Mouse (Mus musculus): Measurements from ENCODE around the gene Klhl3. TPM values are rescaled to one million over a fixed set of nuclear protein-coding genes. Genes with fewer than 3 reads are reported as not detected.
A peak's percentile ranks its signal among the peaks of the same experiment; 100 is the strongest.

Gene Klhl3
- polyA plus RNA-seq, 1 experiment from 2014 or later: 11.9 TPM

- Histone ChIP-seq H3K27me3 (ENCODE audit: control insufficient read depth, insufficient read depth, low read length) (no peaks in the 10 kb centered on the region), H3K9ac (peak overlapping the region; percentile 100), H3K4me3 (replicated peaks; ENCODE audit: low read length) (peak overlapping the region; percentile 93), H3K4me1 (replicated peaks; ENCODE audit: control insufficient read depth, insufficient read depth, low read length) (peaks cover 36% of the 10 kb centered on the region), H3K27ac (peak overlapping the region; percentile 100), H3K9me3 (ENCODE audit: control insufficient read depth, low read length) (no peaks in the 10 kb centered on the region), H3K4me2 (replicated peaks) (peak overlapping the region; percentile 83), H3K36me3 (replicated peaks; ENCODE audit: control insufficient read depth, insufficient read depth) (peaks cover 10% of the 10 kb centered on the region)
- under 1% methylated on average over 79 of the region's 81 CpGs for WGBS
- ATAC-seq (ENCODE audit: low FRiP score) (peak; percentile 44), DNase-seq (ENCODE audit: low spot score) (peak; percentile 59)
Observed at GRCm38 (mm10) chr13:58127766-58128361, 14.5 kb upstream of the Klhl3 start.

- ATAC-seq (ENCODE audit: low FRiP score): no peak
- Histone ChIP-seq H3K4me2 (replicated peaks) (peak overlapping the region; percentile 83), H3K27ac (peak overlapping the region; percentile 100), H3K27me3 (ENCODE audit: control insufficient read depth, insufficient read depth, low read length) (no peaks in the 10 kb centered on the region), H3K9ac (peak overlapping the region; percentile 100), H3K36me3 (replicated peaks; ENCODE audit: control insufficient read depth, insufficient read depth) (peaks cover 10% of the 10 kb centered on the region), H3K4me3 (replicated peaks; ENCODE audit: low read length) (peak overlapping the region; percentile 93), H3K9me3 (ENCODE audit: control insufficient read depth, low read length) (no peaks in the 10 kb centered on the region), H3K4me1 (replicated peaks; ENCODE audit: control insufficient read depth, insufficient read depth, low read length) (peaks cover 40% of the 10 kb centered on the region)
- DNase-seq (ENCODE audit: low spot score): peak; percentile 23
- under 1% methylated on average over 61 of the region's 92 CpGs for WGBS
Observed at GRCm38 (mm10) chr13:58126862-58127765, 13.7 kb upstream of the Klhl3 start.

- ATAC-seq (ENCODE audit: low FRiP score): no peak
Observed at GRCm38 (mm10) chr13:58126126-58126525, 12.7 kb upstream of the Klhl3 start.

GRCm38 (mm10) chr13:58124989-58125388 is 11.6 kb upstream of the Klhl3 start:
- DNase-seq (ENCODE audit: low spot score): peak; percentile 22
- H3K9me3 ChIP-seq (ENCODE audit: control insufficient read depth, low read length): no peaks in the 10 kb centered on the region
- H3K4me2 ChIP-seq (replicated peaks): peak overlapping the region; percentile 83; the same call in 1 of the 2 replicates
- ATAC-seq (ENCODE audit: low FRiP score): no peak
- no peaks in the 10 kb centered on the region for H3K27me3 ChIP-seq (ENCODE audit: control insufficient read depth, insufficient read depth, low read length)
- H3K27ac ChIP-seq: no peak overlapping the region
- 54% methylated on average over 2 of the region's 2 CpGs for WGBS
- H3K4me3 ChIP-seq (replicated peaks; ENCODE audit: low read length): no peak overlapping the region
- H3K36me3 ChIP-seq (replicated peaks; ENCODE audit: control insufficient read depth, insufficient read depth): peaks cover 10% of the 10 kb centered on the region
- H3K9ac ChIP-seq: no peak overlapping the region
- peaks cover 40% of the 10 kb centered on the region for H3K4me1 ChIP-seq (replicated peaks; ENCODE audit: control insufficient read depth, insufficient read depth, low read length)

More at GRCm38 (mm10) chr13:58126126-58126525, 12.7 kb upstream of the Klhl3 start:
- no peaks in the 10 kb centered on the region for H3K9me3 ChIP-seq (ENCODE audit: control insufficient read depth, low read length)
- DNase-seq (ENCODE audit: low spot score): peak; percentile 86
- no peak overlapping the region for H3K27ac ChIP-seq
- H3K9ac ChIP-seq: peak overlapping the region; percentile 39
- WGBS: 25% methylated on average over 7 of the region's 7 CpGs
- no peaks in the 10 kb centered on the region for H3K27me3 ChIP-seq (ENCODE audit: control insufficient read depth, insufficient read depth, low read length)
- H3K4me2 ChIP-seq (replicated peaks): peak overlapping the region; percentile 83
- peaks cover 10% of the 10 kb centered on the region for H3K36me3 ChIP-seq (replicated peaks; ENCODE audit: control insufficient read depth, insufficient read depth)
- H3K4me1 ChIP-seq (replicated peaks; ENCODE audit: control insufficient read depth, insufficient read depth, low read length): peaks cover 40% of the 10 kb centered on the region
- H3K4me3 ChIP-seq (replicated peaks; ENCODE audit: low read length): peak overlapping the region; percentile 93

- ATAC-seq (ENCODE audit: low FRiP score) (no peak), DNase-seq (ENCODE audit: low spot score) (peak; percentile 9)
- Histone ChIP-seq H3K27ac (no peak overlapping the region), H3K27me3 (ENCODE audit: control insufficient read depth, insufficient read depth, low read length) (no peaks in the 10 kb centered on the region), H3K4me1 (replicated peaks; ENCODE audit: control insufficient read depth, insufficient read depth, low read length) (peaks cover 35% of the 10 kb centered on the region), H3K4me3 (replicated peaks; ENCODE audit: low read length) (no peak overlapping the region), H3K9ac (no peak overlapping the region), H3K9me3 (ENCODE audit: control insufficient read depth, low read length) (no peaks in the 10 kb centered on the region), H3K4me2 (replicated peaks) (no peak overlapping the region), H3K36me3 (replicated peaks; ENCODE audit: control insufficient read depth, insufficient read depth) (peaks cover 10% of the 10 kb centered on the region)
- 80% methylated on average over 3 of the region's 3 CpGs for whole genome bisulfite sequencing
Observed at GRCm38 (mm10) chr13:58124278-58124677, 10.9 kb upstream of the Klhl3 start.

GRCm38 (mm10) chr13:58123381-58123780 is 10.0 kb upstream of the Klhl3 start:
- no peaks in the 10 kb centered on the region for H3K9me3 ChIP-seq (ENCODE audit: control insufficient read depth, low read length)
- H3K27me3 ChIP-seq (ENCODE audit: control insufficient read depth, insufficient read depth, low read length): no peaks in the 10 kb centered on the region
- H3K27ac ChIP-seq: no peak overlapping the region
- peak; percentile 13 for DNase-seq (ENCODE audit: low spot score)
- ATAC-seq (ENCODE audit: low FRiP score): no peak
- H3K9ac ChIP-seq: no peak overlapping the region
- no peak overlapping the region for H3K4me3 ChIP-seq (replicated peaks; ENCODE audit: low read length)
- WGBS: 48% methylated on average over 8 of the region's 8 CpGs
- H3K4me1 ChIP-seq (replicated peaks; ENCODE audit: control insufficient read depth, insufficient read depth, low read length): peaks cover 35% of the 10 kb centered on the region
- H3K36me3 ChIP-seq (replicated peaks; ENCODE audit: control insufficient read depth, insufficient read depth): peaks cover 10% of the 10 kb centered on the region
- no peak overlapping the region for H3K4me2 ChIP-seq (replicated peaks)

- Histone ChIP-seq H3K4me2 (replicated peaks) (0 out of 2 replicates have a peak overlapping the region, but pooled peaks have one; percentile 4), H3K9ac (no peak overlapping the region), H3K4me3 (replicated peaks; ENCODE audit: low read length) (no peak overlapping the region), H3K9me3 (ENCODE audit: control insufficient read depth, low read length) (no peaks in the 10 kb centered on the region), H3K4me1 (replicated peaks; ENCODE audit: control insufficient read depth, insufficient read depth, low read length) (peaks cover 35% of the 10 kb centered on the region), H3K36me3 (replicated peaks; ENCODE audit: control insufficient read depth, insufficient read depth) (peaks cover 10% of the 10 kb centered on the region), H3K27ac (no peak overlapping the region), H3K27me3 (ENCODE audit: control insufficient read depth, insufficient read depth, low read length) (no peaks in the 10 kb centered on the region)
- ATAC-seq (ENCODE audit: low FRiP score): no peak
- WGBS: 43% methylated on average over 10 of the region's 10 CpGs
- DNase-seq (ENCODE audit: low spot score): peak; percentile 23
Observed at GRCm38 (mm10) chr13:58122786-58123297, 9.4 kb upstream of the Klhl3 start.

GRCm38 (mm10) chr13:58117318-58118017 is 4.1 kb upstream of the Klhl3 start:
- H3K9ac ChIP-seq: no peak overlapping the region
- peaks cover 9% of the 10 kb centered on the region for H3K4me1 ChIP-seq (replicated peaks; ENCODE audit: control insufficient read depth, insufficient read depth, low read length)
- no peaks in the 10 kb centered on the region for H3K36me3 ChIP-seq (replicated peaks; ENCODE audit: control insufficient read depth, insufficient read depth)
- no peaks in the 10 kb centered on the region for H3K9me3 ChIP-seq (ENCODE audit: control insufficient read depth, low read length)
- ATAC-seq (ENCODE audit: low FRiP score) (no peak), DNase-seq (ENCODE audit: low spot score) (peak; percentile 37)
- H3K4me3 ChIP-seq (replicated peaks; ENCODE audit: low read length): no peak overlapping the region
- H3K27ac ChIP-seq: no peak overlapping the region
- no peak overlapping the region for H3K4me2 ChIP-seq (replicated peaks)
- no peaks in the 10 kb centered on the region for H3K27me3 ChIP-seq (ENCODE audit: control insufficient read depth, insufficient read depth, low read length)
- 68% methylated on average over 8 of the region's 8 CpGs for WGBS

- no peaks in the 10 kb centered on the region for H3K9me3 ChIP-seq (ENCODE audit: control insufficient read depth, low read length)
- no peak overlapping the region for H3K4me2 ChIP-seq (replicated peaks)
- H3K27me3 ChIP-seq (ENCODE audit: control insufficient read depth, insufficient read depth, low read length): no peaks in the 10 kb centered on the region
- H3K9ac ChIP-seq: no peak overlapping the region
- H3K4me3 ChIP-seq (replicated peaks; ENCODE audit: low read length): no peak overlapping the region
- H3K4me1 ChIP-seq (replicated peaks; ENCODE audit: control insufficient read depth, insufficient read depth, low read length): peaks cover 16% of the 10 kb centered on the region
- DNase-seq (ENCODE audit: low spot score) (no peak), ATAC-seq (ENCODE audit: low FRiP score) (no peak)
- WGBS: 90% methylated on average over 2 of the region's 2 CpGs
- H3K27ac ChIP-seq: no peak overlapping the region
- H3K36me3 ChIP-seq (replicated peaks; ENCODE audit: control insufficient read depth, insufficient read depth): no peaks in the 10 kb centered on the region
Observed at GRCm38 (mm10) chr13:58116801-58117200, 3.4 kb upstream of the Klhl3 start.
